Mouse (Mus musculus) forebrain, embryonic 14.5 days (tissue): ENCODE results near the gene Tmem221. TPM values are rescaled to one million over a fixed set of nuclear protein-coding genes. Genes with fewer than 3 reads are reported as not detected.

Experiments used
- ATAC-seq: fragments of 200-750 bp; cut with Nextera tagmentation; 2 replicates; pipeline ENCODE4 v1.8.0; 2017; ENCODE audit warnings: mild to moderate bottlenecking, moderate library complexity
- DNase-seq: peaks from one replicate; pipeline ENCODE4 v3.0.0-alpha.2; 2015; ENCODE audit warnings: low spot score
- H3K27ac ChIP-seq: fragments of 300-500 bp; sonication (generic); 2 replicates; pipeline ENCODE4 v1.5.1; 2014; ENCODE audit warnings: low read depth, mild to moderate bottlenecking, control low read depth, low read length, moderate library complexity
- H3K27me3 ChIP-seq: fragments of 300-500 bp; sonication (generic); replicated peaks from 2 replicates; pipeline ENCODE4 v1.6.1; 2014; ENCODE audit warnings: low read length, control low read depth, mixed read lengths; ENCODE audit not compliant: control insufficient read depth, insufficient read depth
- H3K36me3 ChIP-seq: fragments of 300-500 bp; sonication (generic); 2 replicates; pipeline ENCODE4 v1.6.1; 2014; ENCODE audit warnings: low read length, control low read depth; ENCODE audit not compliant: control insufficient read depth, insufficient read depth
- H3K4me1 ChIP-seq: fragments of 300-500 bp; sonication (generic); 2 replicates; pipeline ENCODE4 v1.6.1; 2014; ENCODE audit warnings: antibody characterized with exemption, low read length, control low read depth; ENCODE audit not compliant: control insufficient read depth, insufficient read depth
- H3K4me2 ChIP-seq: fragments of 300-500 bp; sonication (generic); 2 replicates; pipeline ENCODE4 v1.6.1; 2014; ENCODE audit warnings: mild to moderate bottlenecking, control low read depth, low read length
- H3K4me3 ChIP-seq: fragments of 300-500 bp; sonication (generic); 2 replicates; pipeline ENCODE4 v1.5.1; 2014; ENCODE audit warnings: low read depth, low read length, control low read depth
- H3K9ac ChIP-seq: fragments of 300-500 bp; sonication (generic); 2 replicates; pipeline ENCODE4 v1.6.1; 2014; ENCODE audit warnings: mild to moderate bottlenecking, low read length, control low read depth, moderate library complexity
- H3K9me3 ChIP-seq: fragments of 300-500 bp; sonication (generic); replicated peaks from 2 replicates; pipeline ENCODE4 v1.6.1; 2016; ENCODE audit warnings: low read length, control low read depth, mixed read lengths; ENCODE audit not compliant: control insufficient read depth
- WGBS: fragments of 180-500 bp; shearing (Covaris S2); extraction: QIAGEN DNeasy Blood & Tissue Kit; methylation state at CpG from one replicate; pipeline ENCODE4 v1.1.7; 2014; 5-methylcytosine and 5-hydroxymethylcytosine counted together
- polyA plus RNA-seq: library from polyadenylated mRNA; unstranded; fragments of >200 nt; fragmentation: Nextera tagmentation; extraction: Ambion mirVana; gene quantifications from 2 replicates; pipeline ENCODE4 v1.2.1, GENCODE M21; 2014

Tmem221 gene
- polyA plus RNA-seq, 1 experiment from 2014 or later = not detected

- peak; percentile 80 for DNase-seq
- no peak overlapping the region for H3K4me3 ChIP-seq
- no peak overlapping the region for H3K27ac ChIP-seq
- ATAC-seq = peak; percentile 33; the same call in 1 of the 2 replicates
- peaks cover 64% of the 10 kb centered on the region for H3K27me3 ChIP-seq
- H3K9ac ChIP-seq = no peak overlapping the region
- H3K36me3 ChIP-seq = no peaks in the 10 kb centered on the region
- H3K4me1 ChIP-seq = peaks cover 9% of the 10 kb centered on the region; the same call in 1 of the 2 replicates
- 4% methylated on average over 15 of the region's 15 CpGs for WGBS
- H3K4me2 ChIP-seq = no peak overlapping the region
- H3K9me3 ChIP-seq = no peaks in the 10 kb centered on the region
Observed at GRCm38 (mm10) chr8:71561401-71561800, 2.7 kb upstream of the Tmem221 start.

GRCm38 (mm10) chr8:71560765-71561164 is 2.1 kb upstream of the Tmem221 start:
- H3K4me2 ChIP-seq = no peak overlapping the region
- H3K27ac ChIP-seq = no peak overlapping the region
- WGBS = 83% methylated on average over 5 of the region's 5 CpGs
- H3K36me3 ChIP-seq = no peaks in the 10 kb centered on the region
- H3K9me3 ChIP-seq = no peaks in the 10 kb centered on the region
- no peak overlapping the region for H3K9ac ChIP-seq
- no peak overlapping the region for H3K4me3 ChIP-seq
- no peak for DNase-seq
- peaks cover 71% of the 10 kb centered on the region for H3K27me3 ChIP-seq
- H3K4me1 ChIP-seq = peaks cover 9% of the 10 kb centered on the region; the same call in 1 of the 2 replicates
- ATAC-seq = no peak

GRCm38 (mm10) chr8:71560071-71560470 is 1.4 kb upstream of the Tmem221 start:
- DNase-seq = no peak
- WGBS = 77% methylated on average over 3 of the region's 3 CpGs
- Histone ChIP-seq H3K27me3 (peaks cover 76% of the 10 kb centered on the region), H3K4me1 (peaks cover 9% of the 10 kb centered on the region; the same call in 1 of the 2 replicates), H3K9me3 (no peaks in the 10 kb centered on the region), H3K4me3 (no peak overlapping the region), H3K9ac (no peak overlapping the region), H3K4me2 (no peak overlapping the region), H3K27ac (no peak overlapping the region), H3K36me3 (no peaks in the 10 kb centered on the region)
- no peak for ATAC-seq

- peak overlapping the region; percentile 43 for H3K4me2 ChIP-seq
- H3K4me1 ChIP-seq = peaks cover 9% of the 10 kb centered on the region; the same call in 1 of the 2 replicates
- H3K27me3 ChIP-seq = peaks cover 76% of the 10 kb centered on the region
- H3K9ac ChIP-seq = no peak overlapping the region
- no peaks in the 10 kb centered on the region for H3K36me3 ChIP-seq
- DNase-seq = peak; percentile 62
- H3K4me3 ChIP-seq = peak overlapping the region; percentile 14
- H3K9me3 ChIP-seq = no peaks in the 10 kb centered on the region
- peak; percentile 26; the same call in 1 of the 2 replicates for ATAC-seq
- WGBS = 2% methylated on average over 24 of the region's 24 CpGs
- no peak overlapping the region for H3K27ac ChIP-seq
Observed at GRCm38 (mm10) chr8:71558958-71559690, 453 bp upstream of the Tmem221 start.

GRCm38 (mm10) chr8:71554644-71555043 is 4.0 kb downstream of the Tmem221 start:
- Histone ChIP-seq H3K4me3 (no peak overlapping the region), H3K9ac (no peak overlapping the region), H3K27ac (no peak overlapping the region), H3K27me3 (peaks cover 44% of the 10 kb centered on the region), H3K4me2 (no peak overlapping the region), H3K36me3 (no peaks in the 10 kb centered on the region), H3K4me1 (peaks cover 6% of the 10 kb centered on the region; the same call in 1 of the 2 replicates), H3K9me3 (no peaks in the 10 kb centered on the region)
- ATAC-seq = no peak
- WGBS = 95% methylated on average over 2 of the region's 2 CpGs
- no peak for DNase-seq

- ATAC-seq = no peak
- 76% methylated on average over 6 of the region's 6 CpGs for WGBS
Observed at GRCm38 (mm10) chr8:71554001-71554400, 4.7 kb downstream of the Tmem221 start.

GRCm38 (mm10) chr8:71552770-71553169 is 5.9 kb downstream of the Tmem221 start:
- H3K9me3 ChIP-seq = no peaks in the 10 kb centered on the region
- DNase-seq = no peak
- H3K4me3 ChIP-seq = no peak overlapping the region
- no peaks in the 10 kb centered on the region for H3K4me1 ChIP-seq
- H3K27ac ChIP-seq = no peak overlapping the region
- no peak overlapping the region for H3K4me2 ChIP-seq
- no peak for ATAC-seq
- no peak overlapping the region for H3K9ac ChIP-seq
- peaks cover 7% of the 10 kb centered on the region for H3K36me3 ChIP-seq
- WGBS = 75% methylated on average over 6 of the region's 6 CpGs
- H3K27me3 ChIP-seq = peaks cover 26% of the 10 kb centered on the region

More at GRCm38 (mm10) chr8:71554001-71554400, 4.7 kb downstream of the Tmem221 start:
- DNase-seq = no peak
- H3K27ac ChIP-seq = no peak overlapping the region
- no peak overlapping the region for H3K4me2 ChIP-seq
- no peak overlapping the region for H3K4me3 ChIP-seq
- no peaks in the 10 kb centered on the region for H3K9me3 ChIP-seq
- H3K4me1 ChIP-seq = peaks cover 6% of the 10 kb centered on the region; the same call in 1 of the 2 replicates
- H3K9ac ChIP-seq = no peak overlapping the region
- H3K27me3 ChIP-seq = peaks cover 38% of the 10 kb centered on the region
- H3K36me3 ChIP-seq = 0 out of 2 replicates have a peak, but pooled peaks cover 3% of the 10 kb centered on the region

- Histone ChIP-seq H3K9me3 (no peaks in the 10 kb centered on the region), H3K27ac (no peak overlapping the region), H3K36me3 (peaks cover 23% of the 10 kb centered on the region), H3K4me3 (no peak overlapping the region), H3K4me2 (no peak overlapping the region), H3K9ac (no peak overlapping the region), H3K4me1 (no peaks in the 10 kb centered on the region), H3K27me3 (peaks cover 5% of the 10 kb centered on the region; the same call in 1 of the 2 replicates)
- ATAC-seq (no peak), DNase-seq (no peak)
- WGBS = 74% methylated on average over 7 of the region's 7 CpGs
Observed at GRCm38 (mm10) chr8:71550754-71551153, 7.9 kb downstream of the Tmem221 start.

GRCm38 (mm10) chr8:71547590-71547989 is 11.1 kb downstream of the Tmem221 start:
- Histone ChIP-seq H3K4me2 (no peak overlapping the region), H3K36me3 (peaks cover 27% of the 10 kb centered on the region), H3K27ac (no peak overlapping the region), H3K27me3 (no peaks in the 10 kb centered on the region), H3K4me3 (no peak overlapping the region), H3K9ac (no peak overlapping the region), H3K9me3 (no peaks in the 10 kb centered on the region), H3K4me1 (peaks cover 4% of the 10 kb centered on the region; the same call in 1 of the 2 replicates)
- DNase-seq (no peak), ATAC-seq (no peak)
- 81% methylated on average over 7 of the region's 7 CpGs for WGBS
